Mouse (Mus musculus): Measurements from ENCODE around the gene Arpc1b. TPM values are rescaled to one million over a fixed set of nuclear protein-coding genes. Genes with fewer than 3 reads are reported as not detected.
"Not testable (repeated sequence)": the region's sequence is repeated elsewhere in the genome, so short reads cannot be mapped to it uniquely, and the experiment has no call there.

The Arpc1b gene
- 214 and 308 TPM in 2 replicates for polyA plus RNA-seq (2015; fragmentation: Nextera tagmentation; extraction: Ambion mirVana)

- Histone ChIP-seq H3K36me3 (peaks cover 13% of the 10 kb centered on the region; the same call in 1 of the 2 replicates), H3K9me3 (replicated peaks) (no peaks in the 10 kb centered on the region), H3K27me3 (no peaks in the 10 kb centered on the region), H3K27ac (peak within 1 kb of the TSS; percentile 86), H3K9ac (peak within 1 kb of the TSS; percentile 87), H3K4me2 (peak within 1 kb of the TSS; percentile 95), H3K4me1 (replicated peaks) (peaks cover 32% of the 10 kb centered on the region), H3K4me3 (peak within 1 kb of the TSS; percentile 87)
- 0% methylated on average over 48 of the region's 53 CpGs for WGBS
- ATAC-seq (replicated peaks; ENCODE audit: insufficient number of reproducible peaks, insufficient read depth, low FRiP score, low read depth): peak; percentile 64
Observed at GRCm38 (mm10) chr5:145114071-145114605, at the start of gene Arpc1b. Gene Arpc1b, plus strand, starts transcription at chr5:145114215.

GRCm38 (mm10) chr5:145064765-145065340 lies 49.2 kb upstream of the Arpc1b start:
- H3K4me2 ChIP-seq: no peak overlapping the region
- H3K36me3 ChIP-seq: no peaks in the 10 kb centered on the region
- no peak for ATAC-seq (replicated peaks; ENCODE audit: insufficient number of reproducible peaks, insufficient read depth, low FRiP score, low read depth)
- H3K27ac ChIP-seq: no peak overlapping the region
- H3K27me3 ChIP-seq: no peaks in the 10 kb centered on the region
- H3K4me3 ChIP-seq: no peak overlapping the region
- no peak overlapping the region for H3K9ac ChIP-seq
- WGBS: 88% methylated on average over 1 of the region's 1 CpGs
- no peaks in the 10 kb centered on the region for H3K9me3 ChIP-seq (replicated peaks)
- no peaks in the 10 kb centered on the region for H3K4me1 ChIP-seq (replicated peaks)

DNA sequence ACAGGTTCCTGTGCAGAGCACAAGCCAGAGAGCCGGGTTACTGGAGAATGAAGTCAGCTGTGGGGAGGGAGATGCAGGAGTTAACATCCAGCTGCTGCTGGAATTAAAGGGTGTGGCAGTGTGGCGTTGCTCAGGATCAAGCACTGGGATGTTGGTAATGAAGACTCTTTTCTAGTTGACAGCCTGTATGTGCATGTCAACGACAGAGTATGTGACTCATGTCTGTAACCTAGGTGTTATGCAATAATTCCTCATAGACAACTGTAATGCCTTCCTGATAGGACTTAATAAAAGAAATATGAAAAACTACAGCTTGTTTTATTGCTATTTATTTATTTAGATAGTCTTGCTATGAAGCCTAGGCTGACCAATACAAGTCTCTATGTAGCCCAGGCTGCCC lies 45.2 kb upstream of the Arpc1b start:
- H3K4me2 ChIP-seq: no peak overlapping the region
- H3K9me3 ChIP-seq (replicated peaks): no peaks in the 10 kb centered on the region
- H3K9ac ChIP-seq: no peak overlapping the region
- H3K27ac ChIP-seq: no peak overlapping the region
- 42% methylated on average over 3 of the region's 3 CpGs for WGBS
- no peak overlapping the region for H3K4me3 ChIP-seq
- H3K4me1 ChIP-seq (replicated peaks): no peaks in the 10 kb centered on the region
- no peaks in the 10 kb centered on the region for H3K27me3 ChIP-seq
- H3K36me3 ChIP-seq: no peaks in the 10 kb centered on the region
- no peak for ATAC-seq (replicated peaks; ENCODE audit: insufficient number of reproducible peaks, insufficient read depth, low FRiP score, low read depth)

- Histone ChIP-seq H3K4me1 (replicated peaks) (no peaks in the 10 kb centered on the region), H3K4me2 (no peak overlapping the region), H3K9ac (no peak overlapping the region), H3K9me3 (replicated peaks) (no peaks in the 10 kb centered on the region), H3K4me3 (no peak overlapping the region), H3K27me3 (no peaks in the 10 kb centered on the region), H3K36me3 (no peaks in the 10 kb centered on the region), H3K27ac (no peak overlapping the region)
- no peak for ATAC-seq (replicated peaks; ENCODE audit: insufficient number of reproducible peaks, insufficient read depth, low FRiP score, low read depth)
- WGBS: 0% methylated on average over 5 of the region's 5 CpGs
Observed at GRCm38 (mm10) chr5:145069707-145070106, 44.3 kb upstream of the Arpc1b start.

DNA sequence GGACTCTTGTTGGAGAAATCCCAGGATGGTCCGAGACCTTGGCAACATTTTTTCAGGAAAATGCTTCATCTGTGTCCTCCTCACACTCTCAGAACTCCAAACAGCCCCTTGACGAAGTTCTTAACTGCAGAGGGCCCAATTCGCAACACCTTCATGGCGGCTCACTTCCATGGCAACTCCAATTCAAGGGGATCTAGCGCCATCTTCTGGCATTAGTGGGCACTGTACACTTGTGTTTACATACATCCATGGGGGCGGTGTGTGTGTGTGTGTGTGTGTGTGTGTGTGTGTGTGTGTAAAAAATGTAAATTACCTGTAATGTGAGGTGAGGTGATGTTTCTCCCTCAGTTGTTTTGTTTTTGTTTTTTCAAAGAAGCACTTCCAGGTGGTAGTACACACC lies 42.7 kb upstream of the Arpc1b start:
- H3K27me3 ChIP-seq: no peaks in the 10 kb centered on the region
- no peak overlapping the region for H3K9ac ChIP-seq
- no peaks in the 10 kb centered on the region for H3K36me3 ChIP-seq
- no peaks in the 10 kb centered on the region for H3K9me3 ChIP-seq (replicated peaks)
- 47% methylated on average over 6 of the region's 6 CpGs for WGBS
- H3K4me2 ChIP-seq: no peak overlapping the region
- no peaks in the 10 kb centered on the region for H3K4me1 ChIP-seq (replicated peaks)
- no peak overlapping the region for H3K4me3 ChIP-seq
- no peak overlapping the region for H3K27ac ChIP-seq
- ATAC-seq (replicated peaks; ENCODE audit: insufficient number of reproducible peaks, insufficient read depth, low FRiP score, low read depth): no peak

DNA sequence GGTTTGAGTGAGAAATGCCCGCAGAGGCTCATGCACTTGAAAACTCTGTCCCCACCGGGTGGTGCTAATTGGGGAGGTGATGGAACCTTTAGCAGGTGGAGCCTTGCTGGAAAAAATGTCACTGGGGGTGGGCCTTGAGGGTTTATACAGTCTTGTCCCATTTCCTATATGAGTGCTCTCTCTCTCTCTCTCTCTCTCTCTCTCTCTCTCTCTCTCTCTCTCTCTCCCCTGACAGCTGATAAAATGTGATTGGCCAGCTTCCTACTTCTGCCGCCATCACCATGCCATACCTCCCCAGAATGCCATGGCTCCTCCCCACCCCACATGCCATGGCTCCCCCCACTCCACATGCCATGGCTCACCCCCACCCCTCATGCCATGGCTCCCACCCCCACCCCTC lies 38.9 kb upstream of the Arpc1b start:
- WGBS: 48% methylated on average over 3 of the region's 3 CpGs
- no peaks in the 10 kb centered on the region for H3K4me1 ChIP-seq (replicated peaks)
- no peak overlapping the region for H3K4me2 ChIP-seq
- H3K9ac ChIP-seq: no peak overlapping the region
- H3K9me3 ChIP-seq (replicated peaks): no peaks in the 10 kb centered on the region
- H3K4me3 ChIP-seq: no peak overlapping the region
- no peaks in the 10 kb centered on the region for H3K36me3 ChIP-seq
- H3K27ac ChIP-seq: no peak overlapping the region
- no peak for ATAC-seq (replicated peaks; ENCODE audit: insufficient number of reproducible peaks, insufficient read depth, low FRiP score, low read depth)
- no peaks in the 10 kb centered on the region for H3K27me3 ChIP-seq

- no peak for ATAC-seq (replicated peaks; ENCODE audit: insufficient number of reproducible peaks, insufficient read depth, low FRiP score, low read depth)
- Histone ChIP-seq H3K27ac (no peak overlapping the region), H3K9ac (no peak overlapping the region), H3K4me1 (replicated peaks) (peaks cover 14% of the 10 kb centered on the region), H3K4me2 (no peak overlapping the region), H3K9me3 (replicated peaks) (no peaks in the 10 kb centered on the region), H3K27me3 (no peaks in the 10 kb centered on the region), H3K36me3 (no peaks in the 10 kb centered on the region), H3K4me3 (no peak overlapping the region)
- WGBS: 82% methylated on average over 10 of the region's 10 CpGs
Observed at GRCm38 (mm10) chr5:145081866-145082613, 32.0 kb upstream of the Arpc1b start.

DNA sequence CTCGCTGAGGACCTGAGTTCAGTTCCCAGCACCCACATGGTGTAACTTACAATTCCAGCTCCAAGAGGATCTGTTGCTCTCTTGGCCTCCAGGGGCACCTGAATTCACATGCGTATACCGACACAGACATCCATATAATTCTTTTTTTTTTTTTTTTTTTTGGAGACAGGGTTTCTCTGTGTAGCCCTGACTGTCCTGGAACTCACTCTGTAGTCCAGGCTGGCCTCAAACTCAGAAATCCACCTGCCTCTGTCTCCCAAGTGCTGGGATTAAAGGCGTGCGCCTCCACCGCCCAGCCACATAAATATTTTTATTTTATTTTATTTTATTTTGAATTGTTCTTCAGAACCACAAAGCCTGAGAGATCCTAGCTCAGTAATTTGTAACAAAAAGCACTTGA lies 30.8 kb upstream of the Arpc1b start:
- 40% methylated on average over 6 of the region's 6 CpGs for WGBS
- H3K9me3 ChIP-seq (replicated peaks); ATAC-seq (replicated peaks; ENCODE audit: insufficient number of reproducible peaks, insufficient read depth, low FRiP score, low read depth); H3K36me3 ChIP-seq; H3K27me3 ChIP-seq: not testable (repeated sequence)
- Histone ChIP-seq H3K27ac (peak overlapping the region; percentile 63), H3K4me1 (replicated peaks) (peaks cover 14% of the 10 kb centered on the region), H3K4me2 (peak overlapping the region; percentile 84), H3K4me3 (peak overlapping the region; percentile 88), H3K9ac (peak overlapping the region; percentile 94)

DNA sequence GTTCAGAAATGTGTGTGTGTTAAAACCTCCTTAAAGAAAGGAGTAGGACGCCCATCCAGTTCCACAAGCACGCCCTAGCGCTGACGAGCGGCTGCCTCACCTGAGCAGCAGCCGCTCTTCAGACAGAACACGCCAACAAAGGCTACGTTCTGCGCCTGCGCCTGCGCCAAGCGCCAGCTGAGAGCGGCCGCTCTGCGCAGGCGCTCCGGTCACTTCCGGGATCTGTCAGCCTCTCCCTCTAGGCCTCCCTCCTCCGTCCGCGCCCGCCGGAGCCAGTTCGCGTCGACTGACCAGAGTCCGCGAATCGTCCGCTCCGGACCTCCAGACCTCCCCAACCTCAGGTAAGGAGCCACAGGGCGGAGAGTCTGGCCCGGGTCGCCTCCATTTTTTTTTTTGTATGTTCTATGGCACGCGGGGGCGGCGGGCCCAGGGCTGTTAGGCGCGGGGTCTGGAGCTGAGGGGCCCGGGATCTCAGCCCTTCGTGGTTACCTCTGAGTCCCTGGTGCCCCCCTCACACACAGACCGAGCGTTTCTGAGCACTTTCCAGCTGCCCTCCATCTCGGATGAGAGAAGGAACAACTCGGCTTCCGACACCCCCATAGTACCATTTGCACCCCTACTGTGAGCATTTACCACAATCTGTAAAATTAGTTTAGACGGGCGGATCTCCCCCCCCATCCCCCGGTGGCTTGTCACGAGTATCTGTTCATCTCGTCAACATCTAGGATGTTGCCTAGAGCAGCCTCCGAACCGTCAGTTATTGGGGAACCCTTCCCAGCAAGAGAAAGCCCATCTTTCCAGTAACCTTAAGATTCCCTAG lies 30.2 kb upstream of the Arpc1b start, which contains the start of the genes Arpc1a and Kpna7:
TSS of gene Arpc1a (plus strand) at position 199 of the 820 bp plus-strand sequence.
TSS of gene Kpna7 (minus strand) at position 399 of the 820 bp plus-strand sequence.
- H3K4me2 ChIP-seq: peak within 1 kb of the TSS; percentile 84
- H3K9ac ChIP-seq: peak within 1 kb of the TSS; percentile 94
- peaks cover 14% of the 10 kb centered on the region for H3K4me1 ChIP-seq (replicated peaks)
- peak within 1 kb of the TSS; percentile 88 for H3K4me3 ChIP-seq
- no peaks in the 10 kb centered on the region for H3K9me3 ChIP-seq (replicated peaks)
- peak; percentile 97 for ATAC-seq (replicated peaks; ENCODE audit: insufficient number of reproducible peaks, insufficient read depth, low FRiP score, low read depth)
- WGBS: under 1% methylated on average over 54 of the region's 54 CpGs
- no peaks in the 10 kb centered on the region for H3K27me3 ChIP-seq
- peak within 1 kb of the TSS; percentile 73 for H3K27ac ChIP-seq
- no peaks in the 10 kb centered on the region; the same call in 1 of the 2 replicates for H3K36me3 ChIP-seq

- Histone ChIP-seq H3K9me3 (replicated peaks) (no peaks in the 10 kb centered on the region), H3K4me2 (peak overlapping the region; percentile 84), H3K36me3 (no peaks in the 10 kb centered on the region; the same call in 1 of the 2 replicates), H3K4me3 (peak overlapping the region; percentile 88), H3K27me3 (no peaks in the 10 kb centered on the region), H3K27ac (no peak overlapping the region), H3K9ac (peak overlapping the region; percentile 94), H3K4me1 (replicated peaks) (peaks cover 14% of the 10 kb centered on the region)
- 58% methylated on average over 2 of the region's 2 CpGs for WGBS
- ATAC-seq (replicated peaks; ENCODE audit: insufficient number of reproducible peaks, insufficient read depth, low FRiP score, low read depth): no peak
Observed at GRCm38 (mm10) chr5:145084822-145085221, 29.2 kb upstream of the Arpc1b start.

DNA sequence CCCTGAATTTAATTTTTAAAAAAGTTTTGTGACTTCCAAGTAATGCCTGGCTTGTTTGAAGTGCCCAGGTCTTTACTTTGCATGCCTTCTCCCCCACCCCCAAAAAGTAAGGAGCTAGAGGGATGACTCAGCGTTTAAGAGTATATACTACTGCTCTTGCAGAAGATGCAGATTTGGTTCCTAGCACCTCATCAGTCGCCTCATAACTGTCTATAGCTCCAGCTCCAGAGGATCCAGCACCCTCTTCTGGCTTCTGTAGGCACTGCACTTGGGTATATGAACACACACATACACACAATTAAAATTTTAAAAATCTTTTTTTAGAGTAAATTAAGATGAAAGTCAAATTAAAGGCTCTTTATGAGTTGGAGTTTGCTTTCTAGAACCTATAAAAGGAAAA lies 25.8 kb upstream of the Arpc1b start:
- no peak for ATAC-seq (replicated peaks; ENCODE audit: insufficient number of reproducible peaks, insufficient read depth, low FRiP score, low read depth)
- no peak overlapping the region for H3K4me2 ChIP-seq
- H3K27ac ChIP-seq: no peak overlapping the region
- whole genome bisulfite sequencing: 96% methylated on average over 2 of the region's 2 CpGs
- H3K4me3 ChIP-seq: no peak overlapping the region
- H3K9me3 ChIP-seq (replicated peaks): no peaks in the 10 kb centered on the region
- H3K4me1 ChIP-seq (replicated peaks): peaks cover 17% of the 10 kb centered on the region
- H3K27me3 ChIP-seq: no peaks in the 10 kb centered on the region
- no peak overlapping the region for H3K9ac ChIP-seq
- H3K36me3 ChIP-seq: peaks cover 20% of the 10 kb centered on the region

Measured in heart, embryonic 15.5 days (tissue).